Mouse (Mus musculus): ENCODE results near the gene Srd5a1. TPM values are rescaled to one million over a fixed set of nuclear protein-coding genes. Genes with fewer than 3 reads are reported as not detected.
"Not testable (repeated sequence)": the region's sequence is repeated elsewhere in the genome, so short reads cannot be mapped to it uniquely, and the experiment has no call there.

The Srd5a1 gene
- polyA plus RNA-seq, 1 experiment: 7.4 TPM

DNA sequence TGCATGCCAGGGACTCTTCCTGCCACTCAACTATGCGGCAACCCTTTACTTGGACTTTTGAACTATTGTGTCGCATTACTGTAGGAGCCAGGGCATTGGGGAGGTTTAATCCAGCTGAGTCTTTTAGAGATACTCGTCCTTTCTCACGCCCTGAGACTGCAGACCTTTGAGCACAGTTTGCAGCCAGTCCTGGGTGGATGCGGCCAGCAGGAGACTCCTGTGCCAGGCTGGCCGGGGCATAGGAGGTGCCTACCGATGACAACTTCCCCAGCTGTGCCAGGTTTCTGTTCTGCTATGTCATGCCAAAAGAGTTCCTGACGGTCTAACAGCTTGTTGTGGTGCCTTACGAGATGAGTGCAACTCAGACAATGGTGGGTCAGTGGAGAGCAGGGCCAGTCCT lies 42.0 kb downstream of the Srd5a1 start:
- no peaks in the 10 kb centered on the region for H3K27me3 ChIP-seq (ENCODE audit: control insufficient read depth, insufficient read depth, low read length, poor library complexity, severe bottlenecking)
- H3K4me3 ChIP-seq (ENCODE audit: low read depth, low read length): no peak overlapping the region
- no peaks in the 10 kb centered on the region for H3K4me1 ChIP-seq (ENCODE audit: control insufficient read depth, insufficient read depth, low read length)
- TF ChIP-seq POLR2A (IDR thresholded peaks at IDR 0.05; ENCODE audit: insufficient read depth, low read length): no peak
- TF ChIP-seq EP300 (IDR thresholded peaks at IDR 0.05; ENCODE audit: insufficient read depth, low read depth, low read length): no peak
- no peak for TF ChIP-seq CTCF (IDR thresholded peaks at IDR 0.05; ENCODE audit: low read depth, low read length)
- no peaks in the 10 kb centered on the region for H3K36me3 ChIP-seq (ENCODE audit: control insufficient read depth, insufficient read depth, low read length, poor library complexity, severe bottlenecking)
- H3K9ac ChIP-seq (ENCODE audit: low read depth, poor library complexity, severe bottlenecking): no peak overlapping the region
- no peaks in the 10 kb centered on the region for H3K9me3 ChIP-seq (replicated peaks; ENCODE audit: control insufficient read depth, insufficient read depth, low read length, poor library complexity, severe bottlenecking)
- H3K27ac ChIP-seq (ENCODE audit: insufficient read depth, low read length): no peak overlapping the region

DNA sequence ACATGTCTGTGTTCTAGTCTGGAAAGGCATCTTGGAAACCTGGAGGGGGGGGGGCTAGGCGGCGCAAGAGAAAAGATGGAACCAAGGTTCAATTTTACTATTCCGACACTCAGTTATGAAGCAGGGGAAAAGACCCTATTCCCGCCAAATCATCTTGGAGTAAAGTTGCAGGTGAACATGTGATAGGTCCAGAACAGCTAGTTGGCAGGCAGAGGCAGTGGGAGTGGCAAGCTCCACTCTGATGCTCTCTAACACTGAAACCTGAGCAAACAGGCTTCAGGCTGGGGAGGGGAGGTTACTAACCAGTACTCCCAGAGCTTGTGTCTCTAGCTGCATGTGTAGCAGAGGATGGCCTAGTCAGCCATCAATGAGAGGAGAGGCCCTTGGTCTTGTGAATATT lies 45.8 kb downstream of the Srd5a1 start:
- not testable (repeated sequence) for H3K9ac ChIP-seq (ENCODE audit: low read depth, poor library complexity, severe bottlenecking); H3K9me3 ChIP-seq (replicated peaks; ENCODE audit: control insufficient read depth, insufficient read depth, low read length, poor library complexity, severe bottlenecking); H3K27me3 ChIP-seq (ENCODE audit: control insufficient read depth, insufficient read depth, low read length, poor library complexity, severe bottlenecking); H3K27ac ChIP-seq (ENCODE audit: insufficient read depth, low read length); H3K4me1 ChIP-seq (ENCODE audit: control insufficient read depth, insufficient read depth, low read length); H3K36me3 ChIP-seq (ENCODE audit: control insufficient read depth, insufficient read depth, low read length, poor library complexity, severe bottlenecking); H3K4me3 ChIP-seq (ENCODE audit: low read depth, low read length)

GRCm38 (mm10) chr13:69564573-69564972 lies 46.7 kb downstream of the Srd5a1 start:
- Histone ChIP-seq H3K27ac (ENCODE audit: insufficient read depth, low read length) (no peak overlapping the region), H3K9ac (ENCODE audit: low read depth, poor library complexity, severe bottlenecking) (no peak overlapping the region), H3K4me1 (ENCODE audit: control insufficient read depth, insufficient read depth, low read length) (no peaks in the 10 kb centered on the region), H3K36me3 (ENCODE audit: control insufficient read depth, insufficient read depth, low read length, poor library complexity, severe bottlenecking) (no peaks in the 10 kb centered on the region), H3K9me3 (replicated peaks; ENCODE audit: control insufficient read depth, insufficient read depth, low read length, poor library complexity, severe bottlenecking) (no peaks in the 10 kb centered on the region), H3K4me3 (ENCODE audit: low read depth, low read length) (no peak overlapping the region), H3K27me3 (ENCODE audit: control insufficient read depth, insufficient read depth, low read length, poor library complexity, severe bottlenecking) (no peaks in the 10 kb centered on the region)
- TF ChIP-seq POLR2A (IDR thresholded peaks at IDR 0.05; ENCODE audit: insufficient read depth, low read length) (no peak), CTCF (IDR thresholded peaks at IDR 0.05; ENCODE audit: low read depth, low read length) (no peak), EP300 (IDR thresholded peaks at IDR 0.05; ENCODE audit: insufficient read depth, low read depth, low read length) (no peak)

- no peaks in the 10 kb centered on the region for H3K4me1 ChIP-seq (ENCODE audit: control insufficient read depth, insufficient read depth, low read length)
- H3K27me3 ChIP-seq (ENCODE audit: control insufficient read depth, insufficient read depth, low read length, poor library complexity, severe bottlenecking): no peaks in the 10 kb centered on the region
- no peaks in the 10 kb centered on the region for H3K9me3 ChIP-seq (replicated peaks; ENCODE audit: control insufficient read depth, insufficient read depth, low read length, poor library complexity, severe bottlenecking)
- TF ChIP-seq POLR2A (IDR thresholded peaks at IDR 0.05; ENCODE audit: insufficient read depth, low read length) (no peak), EP300 (IDR thresholded peaks at IDR 0.05; ENCODE audit: insufficient read depth, low read depth, low read length) (no peak), CTCF (IDR thresholded peaks at IDR 0.05; ENCODE audit: low read depth, low read length) (no peak)
- no peak overlapping the region for H3K27ac ChIP-seq (ENCODE audit: insufficient read depth, low read length)
- no peak overlapping the region for H3K4me3 ChIP-seq (ENCODE audit: low read depth, low read length)
- no peaks in the 10 kb centered on the region for H3K36me3 ChIP-seq (ENCODE audit: control insufficient read depth, insufficient read depth, low read length, poor library complexity, severe bottlenecking)
- no peak overlapping the region for H3K9ac ChIP-seq (ENCODE audit: low read depth, poor library complexity, severe bottlenecking)
Measured at GRCm38 (mm10) chr13:69563905-69564304, 47.3 kb downstream of the Srd5a1 start.

DNA sequence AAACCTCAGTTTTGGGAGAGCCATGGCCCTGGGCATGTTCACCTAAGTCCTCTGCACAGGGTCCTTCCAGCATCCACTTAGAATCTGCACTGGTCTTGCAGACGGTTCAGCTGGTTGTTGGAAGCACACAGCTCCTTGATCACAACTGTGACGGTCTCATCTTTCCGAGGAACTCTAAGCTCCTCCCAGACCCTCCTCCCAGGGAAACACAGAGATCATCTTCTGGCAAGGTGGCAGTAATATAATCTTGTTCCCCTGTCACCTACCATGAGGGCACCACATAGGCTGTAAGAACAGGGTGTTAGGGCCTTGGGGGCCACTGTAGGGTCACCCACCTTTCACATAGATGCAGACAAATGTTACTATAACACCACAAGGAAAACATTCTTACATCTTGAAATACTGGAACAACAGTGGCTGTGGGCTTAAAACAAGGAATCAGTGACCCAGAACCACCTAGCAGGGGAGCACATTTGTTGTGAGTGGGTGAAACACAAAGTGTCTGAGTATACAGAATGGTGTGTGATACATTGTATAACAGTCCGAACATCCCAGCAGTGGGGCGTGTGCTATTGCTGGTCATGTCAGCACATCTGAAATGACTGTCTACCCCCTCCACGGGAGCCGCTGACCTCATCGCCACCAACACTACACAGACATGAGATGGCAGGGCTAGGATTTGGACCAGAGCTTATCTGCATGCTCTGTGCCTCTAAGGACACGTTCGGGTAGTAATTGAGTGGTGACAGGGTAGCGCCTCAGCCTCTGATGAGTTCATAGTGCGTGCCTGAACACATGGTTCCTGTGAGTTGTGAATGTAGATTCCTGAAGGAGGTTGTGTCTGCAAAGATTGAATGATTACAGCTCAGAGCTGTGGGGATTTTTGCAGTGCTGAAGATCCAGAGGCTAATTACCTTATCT lies 48.3 kb downstream of the Srd5a1 start:
- Histone ChIP-seq H3K27ac (ENCODE audit: insufficient read depth, low read length) (no peak overlapping the region), H3K9ac (ENCODE audit: low read depth, poor library complexity, severe bottlenecking) (no peak overlapping the region), H3K4me3 (ENCODE audit: low read depth, low read length) (no peak overlapping the region), H3K36me3 (ENCODE audit: control insufficient read depth, insufficient read depth, low read length, poor library complexity, severe bottlenecking) (no peaks in the 10 kb centered on the region), H3K9me3 (replicated peaks; ENCODE audit: control insufficient read depth, insufficient read depth, low read length, poor library complexity, severe bottlenecking) (no peaks in the 10 kb centered on the region), H3K27me3 (ENCODE audit: control insufficient read depth, insufficient read depth, low read length, poor library complexity, severe bottlenecking) (no peaks in the 10 kb centered on the region), H3K4me1 (ENCODE audit: control insufficient read depth, insufficient read depth, low read length) (no peaks in the 10 kb centered on the region)
- TF ChIP-seq EP300 (IDR thresholded peaks at IDR 0.05; ENCODE audit: insufficient read depth, low read depth, low read length) (no peak), CTCF (IDR thresholded peaks at IDR 0.05; ENCODE audit: low read depth, low read length) (no peak), POLR2A (IDR thresholded peaks at IDR 0.05; ENCODE audit: insufficient read depth, low read length) (no peak)

- Histone ChIP-seq H3K9me3 (replicated peaks; ENCODE audit: control insufficient read depth, insufficient read depth, low read length, poor library complexity, severe bottlenecking) (no peaks in the 10 kb centered on the region), H3K36me3 (ENCODE audit: control insufficient read depth, insufficient read depth, low read length, poor library complexity, severe bottlenecking) (no peaks in the 10 kb centered on the region), H3K4me1 (ENCODE audit: control insufficient read depth, insufficient read depth, low read length) (no peaks in the 10 kb centered on the region), H3K4me3 (ENCODE audit: low read depth, low read length) (no peak overlapping the region), H3K9ac (ENCODE audit: low read depth, poor library complexity, severe bottlenecking) (no peak overlapping the region), H3K27ac (ENCODE audit: insufficient read depth, low read length) (no peak overlapping the region), H3K27me3 (ENCODE audit: control insufficient read depth, insufficient read depth, low read length, poor library complexity, severe bottlenecking) (no peaks in the 10 kb centered on the region)
- no peak for TF ChIP-seq CTCF (IDR thresholded peaks at IDR 0.05; ENCODE audit: low read depth, low read length)
- TF ChIP-seq POLR2A (IDR thresholded peaks at IDR 0.05; ENCODE audit: insufficient read depth, low read length): no peak
- TF ChIP-seq EP300 (IDR thresholded peaks at IDR 0.05; ENCODE audit: insufficient read depth, low read depth, low read length): no peak
Measured at GRCm38 (mm10) chr13:69562004-69562403, 49.2 kb downstream of the Srd5a1 start.

Measured in ES-Bruce4 (cell line).